Mouse (Mus musculus): ENCODE measurements around the gene Fuz. TPM values are rescaled to one million over a fixed set of nuclear protein-coding genes. Genes with fewer than 3 reads are reported as not detected.

The Fuz gene
- total RNA-seq, 2 experiments from 2014 or later: 23.8 to 29.1 TPM

GRCm38 (mm10) chr7:44888256-44889105 is 7.4 kb upstream of the Fuz start:
- DNase-seq: no peak

GRCm38 (mm10) chr7:44890180-44890579 is 5.7 kb upstream of the Fuz start:
- no peak for DNase-seq

GRCm38 (mm10) chr7:44890737-44891136 is 5.1 kb upstream of the Fuz start:
- no peak for DNase-seq

- DNase-seq: no peak
Measured at GRCm38 (mm10) chr7:44891611-44892010, 4.3 kb upstream of the Fuz start.

- peak; percentile 91 to 95 for DNase-seq
Measured at GRCm38 (mm10) chr7:44892276-44892921, 3.5 kb upstream of the Fuz start, which contains the start of gene Med25. Gene Med25, minus strand, starts transcription at chr7:44892712.

- no peak for DNase-seq
Measured at GRCm38 (mm10) chr7:44893197-44893596, 2.7 kb upstream of the Fuz start.

- DNase-seq: no peak
Measured at GRCm38 (mm10) chr7:44894175-44894574, 1.7 kb upstream of the Fuz start.

- no peak for DNase-seq
Measured at GRCm38 (mm10) chr7:44895206-44895592, 680 bp upstream of the Fuz start.

- DNase-seq: no peak
Measured at GRCm38 (mm10) chr7:44896499-44896898, 620 bp downstream of the Fuz start.

GRCm38 (mm10) chr7:44898607-44899006 is 2.7 kb downstream of the Fuz start:
- DNase-seq: no peak

GRCm38 (mm10) chr7:44900632-44901031 is 4.8 kb downstream of the Fuz start:
- no peak for DNase-seq

GRCm38 (mm10) chr7:44901230-44901722 is 5.4 kb downstream of the Fuz start:
- no peak for DNase-seq

GRCm38 (mm10) chr7:44905430-44905829 is 9.6 kb downstream of the Fuz start:
- DNase-seq: no peak

- DNase-seq: no peak
Measured at GRCm38 (mm10) chr7:44908706-44909476, 13.0 kb downstream of the Fuz start.

- DNase-seq: no peak
Measured at GRCm38 (mm10) chr7:44914396-44914795, 18.5 kb downstream of the Fuz start.

- no peak for DNase-seq
Measured at GRCm38 (mm10) chr7:44915314-44915713, 19.4 kb downstream of the Fuz start.

GRCm38 (mm10) chr7:44916191-44916590 is 20.3 kb downstream of the Fuz start:
- no peak for DNase-seq

- DNase-seq: no peak
Measured at GRCm38 (mm10) chr7:44916881-44917280, 21.0 kb downstream of the Fuz start.

GRCm38 (mm10) chr7:44918219-44918618 is 22.3 kb downstream of the Fuz start:
- DNase-seq: no peak

- no peak for DNase-seq
Measured at GRCm38 (mm10) chr7:44919127-44919526, 23.2 kb downstream of the Fuz start.

- DNase-seq: no peak
Measured at GRCm38 (mm10) chr7:44922530-44922929, 26.7 kb downstream of the Fuz start.

GRCm38 (mm10) chr7:44925468-44925867 is 29.6 kb downstream of the Fuz start:
- DNase-seq: no peak

- DNase-seq: no peak
Measured at GRCm38 (mm10) chr7:44928570-44928969, 32.7 kb downstream of the Fuz start.

All from layer of hippocampus, postnatal 36 days (tissue).